Mouse (Mus musculus) right cerebral cortex, postnatal 10 days (tissue): ENCODE measurements around the gene C1galt1.

Source experiments
- DNase-seq, 2 experiments: peaks; one replicate each; pipeline ENCODE4 v3.0.0; 2021; ENCODE audit warnings: low spot score in 2 of 2

Gene C1galt1

DNA sequence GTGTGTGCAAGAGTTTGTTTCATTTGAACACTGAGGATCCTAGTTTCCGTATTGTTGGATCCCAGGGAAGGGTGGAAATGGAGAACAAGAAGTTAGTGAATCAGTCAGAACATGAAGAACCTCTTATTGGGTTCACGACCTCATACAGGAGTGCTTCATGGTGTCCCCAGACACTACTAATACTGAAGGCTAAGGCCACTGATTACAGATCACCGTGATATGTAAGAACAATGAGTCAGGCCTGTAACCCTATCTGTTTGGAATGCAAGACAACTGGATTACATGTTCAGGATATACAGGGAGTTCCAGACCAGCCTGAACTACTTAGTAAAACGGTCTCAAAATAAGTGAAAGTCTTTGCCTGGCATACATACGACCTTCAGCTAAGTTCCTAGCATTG is 13.9 kb downstream of the C1galt1 start:
- no peak for DNase-seq

GRCm38 (mm10) chr6:7859161-7859560 is 14.5 kb downstream of the C1galt1 start:
- DNase-seq, result no peak

DNA sequence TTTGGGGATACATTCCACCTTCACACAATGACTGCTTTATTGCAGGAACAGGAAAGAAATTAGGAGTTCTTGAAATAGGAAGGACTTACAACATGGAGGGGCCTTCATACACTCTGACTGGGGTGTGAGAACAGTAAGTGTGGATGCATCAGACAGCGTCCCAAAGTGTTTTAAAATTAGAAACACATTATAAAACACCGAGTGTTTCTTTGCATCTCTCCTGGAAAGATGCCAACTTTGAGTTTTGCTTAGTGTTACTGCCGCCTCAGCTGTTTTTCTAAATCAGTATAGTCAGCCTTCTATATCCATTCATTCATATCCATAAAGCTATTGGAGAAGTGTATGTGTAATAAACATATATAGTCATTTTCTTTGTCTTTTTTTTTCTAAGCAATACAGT is 16.4 kb downstream of the C1galt1 start:
- DNase-seq, result no peak

DNA sequence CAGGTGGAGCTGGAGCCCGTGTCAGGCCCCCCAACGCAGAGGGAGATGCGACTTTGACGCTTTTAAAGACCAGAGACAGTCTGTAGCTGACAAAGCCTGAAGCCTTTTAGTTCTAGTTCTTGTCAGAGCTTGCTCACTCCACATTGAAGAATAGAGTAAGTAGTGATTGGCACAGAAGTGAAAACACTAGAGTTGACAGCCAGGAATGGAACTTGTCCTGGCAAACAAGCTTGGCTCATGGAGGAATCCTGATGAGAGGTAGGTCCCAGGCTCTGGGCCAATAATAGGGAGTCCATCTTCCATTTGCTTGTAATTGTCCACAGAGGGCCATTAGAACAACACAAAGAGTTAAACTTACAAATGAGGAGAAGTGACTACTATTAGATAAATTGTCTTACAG is 18.7 kb downstream of the C1galt1 start:
- DNase-seq, result no peak

DNA sequence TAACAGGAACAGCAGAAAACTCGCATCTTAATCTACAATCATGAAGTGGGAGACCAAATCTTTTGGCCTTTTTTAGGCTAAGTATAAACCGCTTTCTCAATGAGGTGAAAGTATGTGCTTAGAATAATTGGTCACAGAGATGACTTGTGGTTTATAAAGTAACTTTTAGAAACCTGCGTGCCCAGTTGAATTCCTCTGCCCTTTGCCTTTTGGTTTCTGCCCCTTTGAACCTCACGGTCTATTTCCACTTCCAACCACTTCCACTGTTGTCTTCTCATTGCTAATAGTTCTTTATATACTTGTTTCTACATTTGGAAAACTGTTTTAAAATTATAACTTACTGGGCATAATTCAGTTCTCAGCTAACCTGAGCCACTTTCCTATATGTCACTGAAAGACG is 32.2 kb downstream of the C1galt1 start:
- DNase-seq, result no peak

DNA sequence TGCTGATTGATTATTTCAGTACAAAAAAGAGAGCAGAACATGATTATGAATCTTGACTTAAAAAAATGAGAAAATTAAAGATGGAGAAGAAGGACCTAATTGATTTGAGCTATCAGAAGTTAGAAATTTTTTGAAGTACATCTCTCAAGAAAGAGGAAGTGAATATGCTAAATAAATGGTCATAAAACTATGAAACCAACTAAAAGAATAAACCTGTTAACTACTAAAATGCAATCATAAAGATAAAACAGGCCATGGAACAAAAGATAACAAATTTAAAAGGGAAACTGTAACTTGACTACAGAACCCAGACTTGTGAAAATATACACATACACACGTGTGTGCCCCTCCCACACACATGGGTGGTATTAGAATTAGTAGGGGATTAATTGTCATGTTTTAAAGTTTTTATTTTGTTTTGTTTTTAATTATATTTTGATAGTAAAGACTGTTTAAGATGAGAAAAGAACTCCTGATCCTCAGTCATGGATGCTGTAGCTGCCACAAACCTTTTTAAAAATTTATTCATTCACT is 37.0 kb downstream of the C1galt1 start:
- no peak for DNase-seq

DNA sequence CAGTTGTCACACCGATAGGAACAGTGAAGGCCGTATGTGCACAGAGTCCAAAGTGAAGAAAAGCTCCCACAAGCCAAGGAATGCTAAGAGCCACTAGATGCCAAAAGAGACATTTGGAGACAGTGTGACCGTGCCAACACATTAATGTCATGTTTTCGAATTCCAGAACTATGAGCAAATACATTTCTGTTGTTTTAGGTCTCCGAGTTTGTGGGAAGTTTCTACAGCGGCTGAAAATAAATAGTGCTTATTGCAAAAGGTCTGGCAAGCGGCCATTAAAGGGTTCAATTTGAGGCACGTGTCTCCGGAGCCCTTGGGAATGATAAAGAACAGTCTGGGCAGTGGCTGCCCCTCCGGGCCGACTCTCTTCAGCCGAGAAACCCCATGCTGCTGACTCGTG is 37.9 kb downstream of the C1galt1 start:
- peak in 1 of 2 experiments; percentile 21 for DNase-seq

DNA sequence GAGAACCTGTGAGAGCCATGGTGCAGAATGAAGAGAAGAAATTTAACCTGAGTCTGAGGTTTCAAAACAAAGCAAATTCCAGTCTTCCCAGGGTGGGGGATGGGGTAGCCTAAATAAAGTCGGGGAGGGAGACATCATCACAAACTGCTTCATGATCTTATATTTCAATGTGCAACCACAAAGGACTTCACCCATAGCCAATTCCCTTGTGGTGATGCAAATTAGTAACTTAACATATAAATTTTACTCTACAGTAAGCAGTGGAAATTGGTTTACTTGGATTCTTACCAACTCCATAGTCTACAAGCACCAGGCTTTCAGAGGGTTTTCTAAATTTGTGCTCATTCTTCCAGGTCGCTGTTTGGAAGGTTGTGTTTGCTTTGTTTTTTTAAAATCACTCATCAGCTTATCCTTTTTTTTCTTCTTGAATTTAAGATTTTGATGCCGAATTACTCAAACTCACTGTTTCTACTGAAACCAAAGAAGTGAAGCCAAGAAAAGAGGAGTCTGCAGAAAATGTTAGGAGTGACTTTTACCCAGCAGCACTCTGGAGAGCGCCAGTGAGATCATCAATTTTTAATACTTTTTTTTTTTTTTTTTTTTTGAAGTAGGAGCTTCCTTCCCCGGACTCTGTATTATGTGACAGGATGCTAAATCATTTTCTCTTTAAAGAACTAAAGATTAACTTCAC is 41.5 kb downstream of the C1galt1 start:
- no peak for DNase-seq

- DNase-seq, result no peak
Observed at GRCm38 (mm10) chr6:7886685-7887004, 42.0 kb downstream of the C1galt1 start.

DNA sequence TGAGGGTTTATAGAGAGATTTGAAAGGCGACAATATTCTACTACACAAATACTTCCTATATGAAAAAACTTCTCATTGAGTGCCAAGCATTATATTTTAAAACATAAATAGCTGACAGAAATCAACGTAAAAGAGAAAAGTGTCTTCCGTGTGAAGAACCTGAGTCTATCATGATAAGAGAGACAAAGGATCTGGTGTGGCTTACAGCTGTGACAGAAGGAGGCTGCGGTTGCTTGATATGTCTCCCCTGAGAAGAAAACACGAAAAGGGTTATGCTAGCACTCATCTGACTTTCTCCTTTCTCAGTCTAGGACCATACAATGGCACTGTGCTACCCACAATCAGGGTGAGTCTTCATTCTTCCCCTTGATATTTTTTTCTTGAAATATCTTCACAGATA is 51.7 kb downstream of the C1galt1 start:
- no peak for DNase-seq

GRCm38 (mm10) chr6:7912015-7912414 is 67.4 kb downstream of the C1galt1 start:
- no peak for DNase-seq
